Mouse (Mus musculus) kidney, postnatal 25 days (tissue): ENCODE measurements around the gene Apobec1.
"Not testable (repeated sequence)": the region's sequence is repeated elsewhere in the genome, so short reads cannot be mapped to it uniquely, and the experiment has no call there.

Experiments used
- DNase-seq, 2 experiments: peaks; one replicate each; pipeline ENCODE4 v3.0.0; 2021; ENCODE audit warnings: mixed read lengths in 2 of 2

Gene Apobec1

GRCm38 (mm10) chr6:122602242-122602991 lies at the start of gene Apobec1:
TSS of gene Apobec1 (minus strand) at chr6:122602444.
- DNase-seq, result peak; percentile 84 to 89

GRCm38 (mm10) chr6:122650398-122650980 lies 48.2 kb upstream of the Apobec1 start:
- DNase-seq, result no peak

- no peak for DNase-seq
Measured at GRCm38 (mm10) chr6:122649903-122650302, 47.7 kb upstream of the Apobec1 start.

GRCm38 (mm10) chr6:122644196-122644595 lies 42.0 kb upstream of the Apobec1 start:
- DNase-seq, result not testable (repeated sequence)

- peak in 1 of 2 experiments; percentile 57 for DNase-seq
Measured at GRCm38 (mm10) chr6:122637566-122637965, 35.3 kb upstream of the Apobec1 start.

GRCm38 (mm10) chr6:122636666-122637065 lies 34.4 kb upstream of the Apobec1 start:
- peak; percentile 52 to 62 for DNase-seq

GRCm38 (mm10) chr6:122635315-122635714 lies 33.1 kb upstream of the Apobec1 start:
- no peak for DNase-seq

GRCm38 (mm10) chr6:122633411-122633810 lies 31.2 kb upstream of the Apobec1 start:
- DNase-seq, result peak in 1 of 2 experiments; percentile 45

- DNase-seq, result no peak
Measured at GRCm38 (mm10) chr6:122627469-122628108, 25.3 kb upstream of the Apobec1 start.

- DNase-seq, result no peak
Measured at GRCm38 (mm10) chr6:122626110-122626509, 23.9 kb upstream of the Apobec1 start, which contains the start of gene Dppa3. TSS of gene Dppa3 (plus strand) at chr6:122626410.

GRCm38 (mm10) chr6:122625156-122625555 lies 22.9 kb upstream of the Apobec1 start:
- DNase-seq, result peak; percentile 84 to 86

GRCm38 (mm10) chr6:122624480-122624879 lies 22.2 kb upstream of the Apobec1 start:
- no peak for DNase-seq

GRCm38 (mm10) chr6:122621066-122621465 lies 18.8 kb upstream of the Apobec1 start:
- DNase-seq, result no peak

GRCm38 (mm10) chr6:122616022-122616421 lies 13.8 kb upstream of the Apobec1 start:
- DNase-seq, result no peak

- peak in 1 of 2 experiments; percentile 53 for DNase-seq
Measured at GRCm38 (mm10) chr6:122614047-122614446, 11.8 kb upstream of the Apobec1 start.

GRCm38 (mm10) chr6:122612426-122612825 lies 10.2 kb upstream of the Apobec1 start:
- no peak for DNase-seq

GRCm38 (mm10) chr6:122609771-122610170 lies 7.5 kb upstream of the Apobec1 start, which contains the start of gene Gdf3:
TSS of gene Gdf3 (minus strand) at chr6:122610087.
- no peak for DNase-seq

- DNase-seq, result no peak
Measured at GRCm38 (mm10) chr6:122609377-122609728, 7.1 kb upstream of the Apobec1 start.

- DNase-seq, result no peak
Measured at GRCm38 (mm10) chr6:122608434-122609376, 6.5 kb upstream of the Apobec1 start.

- no peak for DNase-seq
Measured at GRCm38 (mm10) chr6:122607700-122608099, 5.5 kb upstream of the Apobec1 start.

GRCm38 (mm10) chr6:122606661-122607060 lies 4.4 kb upstream of the Apobec1 start:
- DNase-seq, result no peak

- DNase-seq, result no peak
Measured at GRCm38 (mm10) chr6:122605483-122605882, 3.2 kb upstream of the Apobec1 start.

- DNase-seq, result no peak
Measured at GRCm38 (mm10) chr6:122604260-122604659, 2.0 kb upstream of the Apobec1 start.
